Mouse (Mus musculus): ENCODE results near the gene Lix1l.
"Not testable (repeated sequence)": the region's sequence is repeated elsewhere in the genome, so short reads cannot be mapped to it uniquely, and the experiment has no call there.

DNA sequence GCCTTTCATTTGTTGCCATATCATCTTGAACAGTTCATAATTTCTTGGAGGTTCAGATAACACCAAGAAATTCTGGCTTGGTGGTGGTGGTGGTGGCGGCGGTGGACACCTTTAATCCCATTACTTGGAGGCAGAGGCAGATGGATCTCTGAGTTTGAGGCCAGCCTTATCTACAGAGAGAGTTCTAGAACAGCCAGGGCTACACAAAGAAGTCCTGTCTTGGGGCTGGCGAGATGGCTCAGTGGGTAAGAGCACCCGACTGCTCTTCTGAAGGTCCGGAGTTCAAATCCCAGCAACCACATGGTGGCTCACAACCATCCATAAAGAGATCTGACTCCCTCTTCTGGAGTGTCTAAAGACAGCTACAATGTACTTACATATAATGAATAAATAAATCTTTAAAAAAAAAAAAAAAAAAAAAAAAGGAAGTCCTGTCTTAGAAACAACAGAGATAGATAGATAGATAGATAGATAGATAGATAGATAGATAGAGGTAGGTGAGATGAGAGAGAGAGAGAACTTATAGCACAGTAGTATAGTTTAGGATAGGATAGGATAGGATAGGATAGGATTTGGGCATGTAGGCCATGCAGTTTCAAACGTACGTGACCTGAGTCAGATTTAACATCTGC, 64.9 kb downstream of the Lix1l start:
- TF ChIP-seq TCF12 (IDR thresholded peaks at IDR 0.05; ENCODE audit: insufficient read depth, poor library complexity, severe bottlenecking); POLR2A (IDR thresholded peaks at IDR 0.05; ENCODE audit: insufficient read length, low read depth); USF1 (IDR thresholded peaks at IDR 0.05; ENCODE audit: low read depth); MAX (IDR thresholded peaks at IDR 0.05; ENCODE audit: low read depth); TCF3 (IDR thresholded peaks at IDR 0.05; ENCODE audit: insufficient read length, low read depth); SRF (IDR thresholded peaks at IDR 0.05; ENCODE audit: control insufficient read depth, insufficient read length, low read depth); MYOG (IDR thresholded peaks at IDR 0.05; ENCODE audit: control insufficient read depth in 1 of 3, insufficient read depth in 1 of 3, insufficient read length in 2 of 3, low read depth in 2 of 3); E2F4 (IDR thresholded peaks at IDR 0.05; ENCODE audit: insufficient read depth); MYOD1 (IDR thresholded peaks at IDR 0.05; ENCODE audit: control insufficient read depth in 1 of 3, insufficient read length in 2 of 3, low read depth in 2 of 3); POLR2AphosphoS2 (IDR thresholded peaks at IDR 0.05; ENCODE audit: insufficient read length, low read depth): not testable (repeated sequence)

Measured in myocyte (in vitro differentiated cells).